Mouse (Mus musculus): ENCODE measurements around the gene Nhs. TPM values are rescaled to one million over a fixed set of nuclear protein-coding genes. Genes with fewer than 3 reads are reported as not detected.

The Nhs gene
- total and polyA plus RNA-seq, 3 experiments = 0.04 TPM; not detected in 2

DNA sequence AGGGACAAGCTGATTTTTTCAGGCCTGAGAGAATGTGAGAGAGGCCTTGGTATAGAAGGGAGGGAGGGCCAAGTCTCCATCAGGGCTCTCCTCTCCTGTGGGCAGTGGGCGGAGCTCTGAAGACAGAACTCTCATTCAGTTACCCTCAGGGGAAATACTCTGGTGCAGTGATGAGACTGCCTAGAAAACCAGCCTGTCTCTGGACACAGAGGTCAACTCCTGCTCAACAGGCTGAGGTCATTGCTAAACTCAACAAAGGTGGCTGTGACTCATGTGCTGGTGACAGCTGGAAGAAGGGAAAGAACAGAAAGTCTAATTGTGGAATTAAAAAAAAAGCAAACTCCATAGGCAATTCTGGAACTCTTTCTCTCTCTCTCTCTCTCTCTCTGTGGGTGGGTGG is 282.4 kb downstream of the Nhs start:
- H3K36me3 ChIP-seq (ENCODE audit: control insufficient read depth in 1 of 2, insufficient read depth in 2 of 2, low read length in 2 of 2) = no peaks in the 10 kb centered on the region
- H3K4me3 ChIP-seq (ENCODE audit: control insufficient read depth in 1 of 2, insufficient read depth in 1 of 2, low read depth in 2 of 2, low read length in 2 of 2) = no peak overlapping the region
- no peaks in the 10 kb centered on the region for H3K4me1 ChIP-seq (ENCODE audit: control insufficient read depth in 1 of 2, insufficient read depth in 2 of 2, low read length in 2 of 2)
- H3K27ac ChIP-seq (ENCODE audit: control insufficient read depth, low read depth, low read length) = no peak overlapping the region
- TF ChIP-seq GABPA (IDR thresholded peaks at IDR 0.05; ENCODE audit: low read depth, low read length) (no peak), CHD1 (IDR thresholded peaks at IDR 0.05; ENCODE audit: low read depth, low read length) (no peak), TBP (IDR thresholded peaks at IDR 0.05; ENCODE audit: low read depth, low read length) (no peak), JUND (IDR thresholded peaks at IDR 0.05; ENCODE audit: low read depth, low read length) (no peak), MYB (IDR thresholded peaks at IDR 0.05; ENCODE audit: low read depth, low read length) (no peak), ZNF384 (IDR thresholded peaks at IDR 0.05; ENCODE audit: low read depth, low read length) (no peak), CHD2 (IDR thresholded peaks at IDR 0.05; ENCODE audit: low read length) (no peak), MEF2A (IDR thresholded peaks at IDR 0.05; ENCODE audit: extremely low read depth, insufficient replicate concordance, low read depth, low read length, poor library complexity, severe bottlenecking) (no peak), ZC3H11A (IDR thresholded peaks at IDR 0.05; ENCODE audit: low read depth, low read length) (no peak), MAZ (IDR thresholded peaks at IDR 0.05; ENCODE audit: low read depth, low read length) (no peak), USF1 (IDR thresholded peaks at IDR 0.05; ENCODE audit: low read depth, low read length) (no peak), POLR2A (IDR thresholded peaks at IDR 0.05; ENCODE audit: control insufficient read depth in 1 of 2, insufficient read depth in 1 of 2, low read depth in 1 of 2, low read length in 2 of 2, poor library complexity in 1 of 2) (no peak), POLR2AphosphoS5 (IDR thresholded peaks at IDR 0.05; ENCODE audit: borderline replicate concordance, low read depth, low read length) (no peak), E2F4 (IDR thresholded peaks at IDR 0.05; ENCODE audit: borderline replicate concordance, low read depth, low read length) (no peak)
- H3K79me2 ChIP-seq (ENCODE audit: control insufficient read depth, insufficient read depth, low read length, poor library complexity) = no peaks in the 10 kb centered on the region
- DNase-seq (ENCODE audit: low read depth, low spot score) = no peak
- H3K9ac ChIP-seq (ENCODE audit: control insufficient read depth, low read depth, low read length, poor library complexity, severe bottlenecking) = no peak overlapping the region
- no peaks in the 10 kb centered on the region for H3K9me3 ChIP-seq (replicated peaks; ENCODE audit: insufficient read depth, low read length)
- H3K27me3 ChIP-seq (ENCODE audit: control insufficient read depth in 1 of 2, insufficient read depth in 2 of 2, low read length in 2 of 2) = no peaks in the 10 kb centered on the region

GRCm38 (mm10) chrX:161873511-161873910 is 286.0 kb downstream of the Nhs start:
- peak; percentile 41 for DNase-seq (ENCODE audit: low read depth, low spot score)
- Histone ChIP-seq H3K4me1 (ENCODE audit: control insufficient read depth in 1 of 2, insufficient read depth in 2 of 2, low read length in 2 of 2) (no peaks in the 10 kb centered on the region), H3K36me3 (ENCODE audit: control insufficient read depth in 1 of 2, insufficient read depth in 2 of 2, low read length in 2 of 2) (no peaks in the 10 kb centered on the region), H3K9ac (ENCODE audit: control insufficient read depth, low read depth, low read length, poor library complexity, severe bottlenecking) (no peak overlapping the region), H3K9me3 (replicated peaks; ENCODE audit: insufficient read depth, low read length) (no peaks in the 10 kb centered on the region), H3K27ac (ENCODE audit: control insufficient read depth, low read depth, low read length) (no peak overlapping the region), H3K27me3 (ENCODE audit: control insufficient read depth in 1 of 2, insufficient read depth in 2 of 2, low read length in 2 of 2) (no peaks in the 10 kb centered on the region; a peak in 1 of 4 replicates), H3K4me3 (ENCODE audit: control insufficient read depth in 1 of 2, insufficient read depth in 1 of 2, low read depth in 2 of 2, low read length in 2 of 2) (no peak overlapping the region), H3K79me2 (ENCODE audit: control insufficient read depth, insufficient read depth, low read length, poor library complexity) (no peaks in the 10 kb centered on the region)
- no peak for TF ChIP-seq ELF1 (IDR thresholded peaks at IDR 0.05; ENCODE audit: low read depth, low read length)
- TF ChIP-seq CTCF (IDR thresholded peaks at IDR 0.05 in 2 of 3, conservative IDR thresholded peaks at IDR 0.05 in 1 of 3; ENCODE audit: control insufficient read depth in 1 of 3, insufficient read depth in 1 of 3, low read depth in 2 of 3, low read length in 3 of 3, poor library complexity in 1 of 3, severe bottlenecking in 1 of 3) = peak; percentile 25 to 48 (median 37); a peak in 4 of 6 replicates
- TF ChIP-seq NRF1 (IDR thresholded peaks at IDR 0.05; ENCODE audit: insufficient read depth, low read depth, low read length, poor library complexity, severe bottlenecking) = no peak
- TF ChIP-seq BHLHE40 (IDR thresholded peaks at IDR 0.05; ENCODE audit: borderline replicate concordance, low read depth, low read length) = no peak
- no peak for TF ChIP-seq ZC3H11A (IDR thresholded peaks at IDR 0.05; ENCODE audit: low read depth, low read length)
- no peak for TF ChIP-seq MYB (IDR thresholded peaks at IDR 0.05; ENCODE audit: low read depth, low read length)
- no peak for TF ChIP-seq ZNF384 (IDR thresholded peaks at IDR 0.05; ENCODE audit: low read depth, low read length)
- peak; percentile 54 for TF ChIP-seq SMC3 (IDR thresholded peaks at IDR 0.05; ENCODE audit: low read depth, low read length)
- TF ChIP-seq UBTF (IDR thresholded peaks at IDR 0.05; ENCODE audit: borderline replicate concordance, insufficient read depth, low read depth, low read length) = no peak
- TF ChIP-seq RAD21 (IDR thresholded peaks at IDR 0.05; ENCODE audit: low read depth, low read length) = peak; percentile 43
- no peak for TF ChIP-seq TCF12 (IDR thresholded peaks at IDR 0.05; ENCODE audit: low read depth, low read length)
- no peak for TF ChIP-seq GABPA (IDR thresholded peaks at IDR 0.05; ENCODE audit: low read depth, low read length)
- TF ChIP-seq MYC (IDR thresholded peaks at IDR 0.05; ENCODE audit: low read depth, low read length) = no peak

All from MEL (cell line).